Mouse (Mus musculus): ENCODE data around the gene Zscan29. TPM values are rescaled to one million over a fixed set of nuclear protein-coding genes. Genes with fewer than 3 reads are reported as not detected.
"Not testable (repeated sequence)": the region's sequence is repeated elsewhere in the genome, so short reads cannot be mapped to it uniquely, and the experiment has no call there.

The Zscan29 gene
- total RNA-seq, 1 experiment from 2014 or later = 50.3 TPM

DNA sequence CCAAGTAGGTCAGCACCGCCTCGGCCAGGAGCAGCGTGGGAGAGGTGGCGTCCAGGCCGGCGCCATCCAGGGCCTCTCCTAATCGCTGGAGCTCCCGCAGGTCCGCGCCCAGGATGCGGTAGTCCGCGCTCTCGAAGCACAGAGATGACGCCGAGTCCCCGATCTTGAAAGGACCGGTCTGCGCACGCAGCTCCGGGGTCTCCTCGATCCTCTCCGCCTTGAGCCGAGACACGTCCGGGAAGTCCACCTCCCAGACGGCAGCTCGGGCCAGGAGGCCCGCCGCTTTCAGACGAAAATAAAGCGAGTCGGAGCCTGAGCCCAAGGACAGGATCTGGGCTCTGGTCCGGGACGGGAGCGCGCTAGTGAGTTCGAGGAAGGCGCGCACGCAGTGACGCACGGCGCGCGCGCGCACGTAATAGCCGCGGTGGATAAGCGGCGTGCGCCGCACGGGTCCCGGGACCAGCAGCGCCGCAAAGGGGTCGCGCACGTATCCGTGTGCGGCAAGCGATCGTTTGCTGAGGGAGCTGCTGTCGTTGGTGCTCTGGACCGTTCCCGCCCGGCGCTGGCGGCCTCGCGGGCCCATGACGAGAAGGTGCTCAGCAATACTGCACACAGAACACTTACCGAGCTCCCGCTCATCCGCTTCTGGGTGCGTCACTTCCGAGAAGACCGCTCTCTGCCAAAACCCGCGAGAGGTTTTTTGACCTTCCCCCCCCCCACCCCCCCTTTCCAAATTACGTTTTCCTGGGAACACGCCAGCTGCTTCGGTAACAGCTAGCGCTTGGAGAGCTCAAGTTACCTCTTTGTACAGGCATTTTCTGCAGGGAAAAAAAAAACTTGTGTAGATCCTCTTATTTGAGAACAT, 30.7 kb downstream of the Zscan29 start, which contains the start of the genes Adal and Lcmt2:
Gene Adal (plus strand): TSS at position 411 of the 865 bp plus-strand sequence.
Gene Lcmt2 (minus strand): TSS at position 636 of the 865 bp plus-strand sequence.
- ATAC-seq (ENCODE audit: extremely low read depth, insufficient number of reproducible peaks, low FRiP score, poor library complexity, severe bottlenecking) = peak; percentile 78

DNA sequence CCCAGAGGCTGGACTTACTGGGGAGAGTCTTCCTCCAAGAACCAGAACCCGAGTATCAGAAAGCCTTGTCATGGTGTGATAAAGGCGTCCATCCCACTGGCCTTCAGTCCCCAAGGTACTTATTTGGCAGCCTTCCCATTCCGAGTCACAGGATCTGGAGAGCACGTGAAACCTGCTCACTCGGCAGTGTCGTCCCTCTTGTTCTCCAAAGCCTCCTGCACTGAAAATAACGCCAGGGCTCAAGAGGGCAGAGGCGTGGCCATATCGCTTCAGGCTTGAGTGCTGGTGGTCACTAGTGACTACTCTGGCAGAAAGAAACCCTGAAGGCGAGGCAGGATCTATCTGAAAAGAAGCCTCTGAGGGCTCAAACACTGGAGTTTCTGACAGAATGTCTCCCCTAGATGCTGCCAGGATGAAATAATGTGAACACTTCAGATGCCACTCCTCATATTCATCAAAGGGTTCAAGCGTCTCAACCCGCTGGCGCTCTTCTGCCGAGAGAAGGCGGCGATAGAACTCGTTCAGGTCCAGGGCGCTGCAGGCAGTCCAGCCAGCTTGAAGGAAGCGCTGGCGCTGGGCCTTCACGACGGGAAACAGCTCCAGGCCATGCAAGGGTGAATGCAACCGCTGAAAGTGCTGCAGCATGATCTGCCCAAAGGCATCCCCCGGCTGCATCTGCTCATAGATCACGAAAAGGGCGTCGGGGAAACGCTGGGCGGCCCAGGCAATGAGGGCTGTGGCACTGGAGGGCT, 31.5 kb downstream of the Zscan29 start:
- no peak for ATAC-seq (ENCODE audit: extremely low read depth, insufficient number of reproducible peaks, low FRiP score, poor library complexity, severe bottlenecking)

DNA sequence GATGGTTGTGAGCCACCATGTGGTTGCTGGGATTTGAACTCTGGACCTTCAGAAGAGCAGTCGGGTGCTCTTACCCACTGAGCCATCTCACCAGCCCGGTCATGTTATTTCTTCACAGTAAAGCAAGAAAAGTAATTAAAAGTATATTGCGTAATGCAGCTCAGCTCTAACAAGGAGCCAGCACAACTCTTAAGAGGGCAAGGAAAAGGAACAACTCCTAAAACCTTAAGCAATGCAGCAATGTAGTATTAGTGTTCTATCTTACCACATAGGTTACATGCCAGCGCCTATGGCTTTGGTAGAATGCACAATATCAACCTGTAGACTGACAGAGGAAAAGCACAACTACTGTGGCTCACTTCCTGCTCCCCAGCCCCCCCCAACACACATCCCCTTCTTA, 33.6 kb downstream of the Zscan29 start:
- no peak for ATAC-seq (ENCODE audit: extremely low read depth, insufficient number of reproducible peaks, low FRiP score, poor library complexity, severe bottlenecking)

DNA sequence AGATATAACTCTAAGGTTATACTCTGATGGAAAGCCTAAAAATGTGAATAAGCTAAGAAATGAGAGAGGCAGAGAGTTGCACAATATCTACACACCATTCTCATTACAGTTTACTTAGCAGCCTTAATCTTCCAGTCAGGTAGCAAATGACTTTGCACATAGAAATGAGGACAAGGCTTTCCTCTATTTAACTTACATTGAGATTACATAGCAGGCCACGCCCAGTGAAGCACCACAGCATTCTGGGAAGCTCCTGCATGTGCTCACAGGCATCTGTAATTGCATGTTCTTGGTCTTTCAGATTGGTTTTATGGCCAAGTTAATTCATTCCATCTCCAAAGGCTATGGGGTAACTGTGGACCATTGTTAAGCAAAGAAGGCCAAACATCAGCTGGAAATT, 38.1 kb downstream of the Zscan29 start:
- ATAC-seq (ENCODE audit: extremely low read depth, insufficient number of reproducible peaks, low FRiP score, poor library complexity, severe bottlenecking) = no peak

DNA sequence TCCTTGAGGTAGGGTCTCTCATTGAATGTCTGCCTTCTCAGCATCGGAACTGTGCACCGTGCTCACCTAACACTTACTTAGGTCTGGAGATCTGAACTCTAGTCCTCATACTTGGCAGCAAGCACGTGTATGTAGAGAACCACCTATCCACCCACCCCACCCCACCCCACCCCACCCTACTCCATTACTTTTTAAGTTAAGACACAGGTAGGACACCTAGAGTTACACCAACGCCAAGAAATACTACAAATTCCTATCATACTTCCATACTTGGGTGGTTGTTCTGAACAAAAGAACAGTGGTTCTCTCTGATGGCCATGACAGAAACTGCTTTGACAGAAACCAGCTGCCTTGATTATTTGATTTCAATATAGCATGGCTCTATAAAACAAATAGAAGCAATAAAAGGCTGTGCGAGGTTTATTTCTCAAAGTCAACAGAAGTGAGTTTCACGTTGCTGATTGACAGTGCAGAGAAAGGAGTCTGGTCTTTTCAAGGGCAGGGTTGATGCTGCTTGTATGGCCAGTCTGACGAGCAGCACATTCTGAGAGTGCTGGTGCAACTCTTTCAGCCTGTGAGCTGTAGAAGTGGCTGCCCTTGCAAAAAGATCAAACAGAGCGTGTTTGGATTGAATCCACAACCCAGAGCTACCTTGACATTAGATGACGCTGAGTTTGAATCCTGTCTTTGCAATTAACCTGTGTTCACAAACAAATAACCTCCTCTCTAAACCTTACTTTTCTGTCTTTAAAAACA, 41.9 kb downstream of the Zscan29 start:
- no peak for ATAC-seq (ENCODE audit: extremely low read depth, insufficient number of reproducible peaks, low FRiP score, poor library complexity, severe bottlenecking)

DNA sequence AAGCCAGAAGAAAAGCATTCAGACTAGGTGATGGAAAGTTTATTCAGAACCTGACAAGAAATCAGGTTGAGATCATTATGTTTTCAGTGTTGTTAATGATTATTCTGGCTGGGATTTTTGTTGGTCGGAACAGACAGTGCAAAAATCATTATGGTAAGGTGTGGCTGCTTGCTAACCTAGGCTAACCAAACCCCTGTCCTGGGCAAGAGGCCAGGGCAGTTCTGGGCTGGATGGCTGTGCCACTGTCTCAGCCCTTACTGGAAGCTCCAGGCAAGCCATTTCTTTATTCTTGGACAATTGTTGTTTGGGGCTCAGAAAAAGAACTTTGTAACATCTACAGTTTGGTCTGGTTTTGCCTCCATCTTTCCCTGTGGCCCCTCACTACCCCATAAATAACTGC, 43.4 kb downstream of the Zscan29 start:
- no peak for ATAC-seq (ENCODE audit: extremely low read depth, insufficient number of reproducible peaks, low FRiP score, poor library complexity, severe bottlenecking)

DNA sequence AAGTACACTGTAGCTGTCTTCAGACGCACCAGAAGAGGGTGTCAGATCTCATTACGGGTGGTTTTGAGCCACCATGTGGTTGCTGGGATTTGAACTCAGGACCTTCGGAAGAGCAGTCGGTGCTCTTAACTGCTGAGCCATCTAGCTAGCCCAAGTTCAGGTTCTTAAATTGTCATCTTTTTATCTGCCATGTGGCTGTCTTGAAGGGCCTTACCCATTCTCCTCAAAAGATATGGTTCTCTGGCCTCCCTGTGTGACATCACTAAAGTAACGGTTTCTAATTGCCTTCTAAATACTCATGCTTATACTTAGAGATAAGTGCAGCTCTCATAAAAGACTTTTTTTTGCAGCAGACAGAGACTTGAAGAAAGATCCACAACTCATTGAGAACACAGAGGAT, 44.6 kb downstream of the Zscan29 start:
- ATAC-seq (ENCODE audit: extremely low read depth, insufficient number of reproducible peaks, low FRiP score, poor library complexity, severe bottlenecking) = not testable (repeated sequence)

DNA sequence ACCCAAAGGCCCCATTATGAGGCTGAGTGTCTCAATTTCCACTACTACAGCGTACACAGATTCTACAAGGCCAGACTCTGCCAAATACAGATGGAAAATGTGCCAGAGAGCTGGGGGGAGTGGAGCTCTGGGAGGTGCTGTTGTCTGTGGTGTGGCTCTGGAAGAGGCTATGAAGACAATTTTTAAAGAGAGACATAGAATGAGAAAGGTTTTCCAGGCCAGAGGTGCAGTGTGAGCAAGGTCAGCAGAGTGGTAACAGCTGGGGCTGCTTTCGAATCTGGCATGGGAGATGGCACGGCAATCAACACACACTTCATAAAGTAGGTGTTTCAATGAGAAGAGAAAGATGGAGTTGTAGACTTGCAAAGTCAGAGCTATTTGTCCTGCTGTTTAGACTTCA, 51.7 kb downstream of the Zscan29 start:
- ATAC-seq (ENCODE audit: extremely low read depth, insufficient number of reproducible peaks, low FRiP score, poor library complexity, severe bottlenecking) = no peak

DNA sequence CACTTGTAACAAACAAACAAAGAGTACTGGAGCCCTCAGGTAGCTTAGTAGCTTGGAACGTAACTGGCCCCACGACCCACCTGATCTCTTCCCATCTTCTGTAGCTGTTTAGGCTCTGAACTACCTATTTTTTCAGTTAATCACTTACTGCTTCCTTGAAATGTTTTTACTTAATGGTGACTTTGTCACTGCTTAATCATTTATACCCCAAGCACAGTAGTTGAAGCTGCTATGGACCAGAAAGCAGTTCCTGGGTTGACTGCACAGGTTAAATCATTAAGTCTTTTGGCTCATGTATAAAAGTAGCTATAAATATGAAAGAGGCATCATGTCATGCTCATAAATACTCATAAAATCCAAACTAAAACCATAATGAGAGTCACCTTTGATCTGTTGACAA, 55.5 kb downstream of the Zscan29 start:
- ATAC-seq (ENCODE audit: extremely low read depth, insufficient number of reproducible peaks, low FRiP score, poor library complexity, severe bottlenecking) = no peak

DNA sequence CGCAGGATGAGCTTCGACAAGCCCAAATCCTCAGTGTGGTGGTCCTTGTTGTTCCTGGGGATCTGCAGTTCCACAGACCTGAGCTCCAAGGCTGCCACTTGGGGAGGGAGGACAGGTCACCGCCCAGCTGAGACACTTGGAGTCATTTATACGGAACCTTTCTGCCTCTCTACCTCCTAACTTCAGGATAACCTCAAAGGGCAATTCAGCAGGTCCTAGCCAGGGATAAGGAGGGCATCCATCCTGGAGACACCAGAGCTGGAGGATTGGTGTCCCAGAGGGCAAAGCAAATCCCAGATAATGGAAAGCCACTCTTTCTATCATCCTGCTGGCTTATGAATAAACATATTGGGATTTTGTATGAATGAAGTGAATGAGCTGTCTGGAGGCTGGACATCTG, 61.2 kb downstream of the Zscan29 start, which contains the start of gene Tgm7:
Gene Tgm7 (minus strand): TSS at position 101 of the 400 bp plus-strand sequence.
- ATAC-seq (ENCODE audit: extremely low read depth, insufficient number of reproducible peaks, low FRiP score, poor library complexity, severe bottlenecking) = no peak

Other genes starting within 250 kb of the Zscan29 start
- 57.6 and 61.9 TPM in 2 replicates for gene Ubr1, start 200.4 kb downstream of the Zscan29 start, total RNA-seq (2017)
- 20.1 and 37.2 TPM in 2 replicates for gene Tmem62, start 194.1 kb downstream of the Zscan29 start, total RNA-seq (2017)
- 179 and 189 TPM in 2 replicates for gene Ccndbp1, start 162.7 kb downstream of the Zscan29 start, total RNA-seq (2017)
- 2.8 and 3.3 TPM in 2 replicates for gene Epb42, start 134.1 kb downstream of the Zscan29 start, total RNA-seq (2017)
- not detected in 2 replicates for gene Tgm5, start 85.3 kb downstream of the Zscan29 start, total RNA-seq (2017)
- not detected in 2 replicates for gene Tgm7, start 61.3 kb downstream of the Zscan29 start, total RNA-seq (2017)
- 12.7 and 14.1 TPM in 2 replicates for gene Adal, start 30.7 kb downstream of the Zscan29 start, total RNA-seq (2017)
- gene Lcmt2, start 30.5 kb downstream of the Zscan29 start, total RNA-seq (2017) = 5.9 and 9.7 TPM in 2 replicates
- 67.0 and 73.2 TPM in 2 replicates for gene Tubgcp4, start 471 bp downstream of the Zscan29 start, total RNA-seq (2017)
- 43.3 and 53.2 TPM in 2 replicates for gene Trp53bp1, start 100.3 kb upstream of the Zscan29 start, total RNA-seq (2017)
- gene Map1a, start 118.5 kb upstream of the Zscan29 start, total RNA-seq (2017) = not detected in 2 replicates
- 12.8 and 14.2 TPM in 2 replicates for gene Ppip5k1, start 184.3 kb upstream of the Zscan29 start, total RNA-seq (2017)
- gene Ckmt1, start 186.6 kb upstream of the Zscan29 start, total RNA-seq (2017) = not detected in 2 replicates
- gene Strc, start 216.0 kb upstream of the Zscan29 start, total RNA-seq (2017) = not detected in 2 replicates
- 81.0 and 85.3 TPM in 2 replicates for gene Pdia3, start 242.7 kb upstream of the Zscan29 start, total RNA-seq (2017)
- gene Catsper2, start 242.7 kb upstream of the Zscan29 start, total RNA-seq (2017) = 2.8 and 3.1 TPM in 2 replicates